23 mouse cellular contexts compared by ENCODE assay signal in genomic region chr10:83727846-83728245, GRCm38 (mm10). TPM values are rescaled to one million over a fixed set of nuclear protein-coding genes. Genes with fewer than 3 reads are reported as not detected.
DNase-seq lines count a peak whose midpoint lies in the region; TF ChIP-seq lines count a peak whose summit lies in the region.
"Had no signal": no experiment of that assay in that cellular context is flagged by ENCODE, and none has a peak within 500 bp of the region (broad histone marks: within the 10 kb centered on the region; RNA-seq: fewer than 3 reads in every experiment).

No protein-coding gene starts in this region.

- peaks cover 93% of the 10 kb centered on the region for H3K4me1 ChIP-seq in E14TG2a.4 (replicated peaks; ENCODE audit: low read depth, low read length)
- H3K4me1 ChIP-seq in heart, adult 2 months (ENCODE audit: control insufficient read depth, insufficient read depth, low read length) = 0 out of 2 replicates have a peak, but pooled peaks cover 3% of the 10 kb centered on the region

- H3K36me3 ChIP-seq in E14TG2a.4 (ENCODE audit: insufficient read depth, low read length) = peaks cover 6% of the 10 kb centered on the region; the same call in 1 of the 2 replicates
- no peaks in the 10 kb centered on the region for H3K36me3 ChIP-seq in heart, adult 2 months (ENCODE audit: control insufficient read depth, insufficient read depth, low read length)
- H3K36me3 ChIP-seq: embryonic facial prominence, embryonic 12.5 days; embryonic facial prominence, embryonic 15.5 days; heart, embryonic 13.5 days had no signal

- peaks cover 4% of the 10 kb centered on the region; the same call in 1 of the 2 replicates for H3K27me3 ChIP-seq in E14TG2a.4 (ENCODE audit: insufficient read depth, low read length)
- H3K27me3 ChIP-seq in heart, adult 2 months (ENCODE audit: control insufficient read depth, insufficient read depth, low read length) = no peaks in the 10 kb centered on the region
- H3K27me3 ChIP-seq: embryonic facial prominence, embryonic 12.5 days; embryonic facial prominence, embryonic 15.5 days; forebrain, embryonic 13.5 days; heart, embryonic 13.5 days; Patski had no signal

- no peak for TF ChIP-seq EP300 in heart, adult 2 months (IDR thresholded peaks at IDR 0.05; ENCODE audit: insufficient read depth, low read depth, low read length)

- no peak overlapping the region for H3K27ac ChIP-seq in heart, adult 2 months
- H3K27ac ChIP-seq: embryonic facial prominence, embryonic 12.5 days; embryonic facial prominence, embryonic 15.5 days; forebrain, embryonic 13.5 days; heart, embryonic 10.5 days; heart, embryonic 13.5 days; hindbrain, embryonic 14.5 days; hindbrain, postnatal 0 days had no signal

- H3K79me2 ChIP-seq in heart, adult 2 months (replicated peaks; ENCODE audit: control insufficient read depth, insufficient read depth, low read length) = no peaks in the 10 kb centered on the region

- intact Hi-C loops in heart, adult 2 months (cut with DNase I) = loop anchor here (5.0 to 10.0 kb wide), 2 partner anchors 47 to 81 kb away; partner anchors contain the start of gene Appl2

- WGBS in heart, adult 2 months = 73% methylated on average over 5 of the region's 5 CpGs

- peak; percentile 4 to 20 for DNase-seq in kidney, adult 8-10 months
- no peak for DNase-seq in kidney, postnatal 4 days
- peak; percentile 59 for DNase-seq in NIH3T3 (ENCODE audit: low read depth)
- DNase-seq in fibroblast of lung, adult 2 months (ENCODE audit: low read depth) = peak; percentile 61
- DNase-seq in heart, adult 2 months = no peak
- no peak for DNase-seq in spleen, adult 12 weeks (ENCODE audit: low spot score)
- DNase-seq: adrenal gland, adult 2 months; adrenal gland, postnatal 14 days; cerebellum, adult 18-20 months; cerebellum, adult 9-10 months; cerebellum, postnatal 14 days; gastrocnemius, postnatal 25 days; heart, postnatal 14 days; heart, postnatal 4 days had no signal

- no peaks in the 10 kb centered on the region for H3K9me3 ChIP-seq in E14TG2a.4 (ENCODE audit: low read length)
- H3K9me3 ChIP-seq: embryonic facial prominence, embryonic 15.5 days; forebrain, embryonic 13.5 days; heart, embryonic 10.5 days had no signal

- no peak overlapping the region for H3K9ac ChIP-seq in heart, adult 2 months (ENCODE audit: low read depth, low read length)
- H3K9ac ChIP-seq: embryonic facial prominence, embryonic 12.5 days; embryonic facial prominence, embryonic 15.5 days; forebrain, embryonic 13.5 days; heart, embryonic 13.5 days; hindbrain, embryonic 14.5 days had no signal

- no peak for TF ChIP-seq CTCF in E14TG2a.4 (conservative IDR thresholded peaks at IDR 0.05; ENCODE audit: low read length)
- TF ChIP-seq CTCF in heart, adult 2 months (IDR thresholded peaks at IDR 0.05) = no peak

- no peak for TF ChIP-seq POLR2A in heart, adult 2 months (IDR thresholded peaks at IDR 0.05; ENCODE audit: insufficient read depth, low read depth, low read length)

- H3K4me3 ChIP-seq in E14TG2a.4 (replicated peaks; ENCODE audit: low read length) = peak overlapping the region; percentile 59
- H3K4me3 ChIP-seq in heart, adult 2 months = no peak overlapping the region
- H3K4me3 ChIP-seq: embryonic facial prominence, embryonic 12.5 days; embryonic facial prominence, embryonic 15.5 days; forebrain, embryonic 13.5 days; heart, embryonic 10.5 days; heart, embryonic 13.5 days had no signal

RNA-seq across cellular contexts. Expression of gene 1500009L16Rik, which starts 5.2 kb away (rescaled TPM):
- total RNA-seq in heart, adult 2 months (2021) = 1 to 10 TPM; 3.9 to 5.9 TPM
- 3.2 and 3.3 TPM in 2 replicates for polyA plus RNA-seq in heart, adult 2 months (2012; rRNA removed)

Comparison
In these comparisons a context has a peak if more than half of its experiments do, and no peak if none do; other contexts are left out.
1. DNase-seq: peak in kidney, adult 8-10 months (2 of 2), NIH3T3 (single experiment) and fibroblast of lung, adult 2 months (single experiment); none in kidney, postnatal 4 days (0 of 2), heart, adult 2 months (0 of 2) and spleen, adult 12 weeks (single experiment).